Mouse (Mus musculus): ENCODE data around the gene Prkaa2.

The Prkaa2 gene

GRCm38 (mm10) chr4:105109199-105109989 lies at the start of gene Prkaa2:
Prkaa2 (minus strand) TSS chr4:105109890.
- DNase-seq (ENCODE audit: low read depth, low spot score): peak; percentile 46

GRCm38 (mm10) chr4:105159531-105159870 lies 49.8 kb upstream of the Prkaa2 start:
- no peak for DNase-seq (ENCODE audit: low read depth, low spot score)

- peak; percentile 66 for DNase-seq (ENCODE audit: low read depth, low spot score)
Measured at GRCm38 (mm10) chr4:105158651-105159530, 49.2 kb upstream of the Prkaa2 start.

GRCm38 (mm10) chr4:105158169-105158555 lies 48.5 kb upstream of the Prkaa2 start:
- peak; percentile 57 for DNase-seq (ENCODE audit: low read depth, low spot score)

DNA sequence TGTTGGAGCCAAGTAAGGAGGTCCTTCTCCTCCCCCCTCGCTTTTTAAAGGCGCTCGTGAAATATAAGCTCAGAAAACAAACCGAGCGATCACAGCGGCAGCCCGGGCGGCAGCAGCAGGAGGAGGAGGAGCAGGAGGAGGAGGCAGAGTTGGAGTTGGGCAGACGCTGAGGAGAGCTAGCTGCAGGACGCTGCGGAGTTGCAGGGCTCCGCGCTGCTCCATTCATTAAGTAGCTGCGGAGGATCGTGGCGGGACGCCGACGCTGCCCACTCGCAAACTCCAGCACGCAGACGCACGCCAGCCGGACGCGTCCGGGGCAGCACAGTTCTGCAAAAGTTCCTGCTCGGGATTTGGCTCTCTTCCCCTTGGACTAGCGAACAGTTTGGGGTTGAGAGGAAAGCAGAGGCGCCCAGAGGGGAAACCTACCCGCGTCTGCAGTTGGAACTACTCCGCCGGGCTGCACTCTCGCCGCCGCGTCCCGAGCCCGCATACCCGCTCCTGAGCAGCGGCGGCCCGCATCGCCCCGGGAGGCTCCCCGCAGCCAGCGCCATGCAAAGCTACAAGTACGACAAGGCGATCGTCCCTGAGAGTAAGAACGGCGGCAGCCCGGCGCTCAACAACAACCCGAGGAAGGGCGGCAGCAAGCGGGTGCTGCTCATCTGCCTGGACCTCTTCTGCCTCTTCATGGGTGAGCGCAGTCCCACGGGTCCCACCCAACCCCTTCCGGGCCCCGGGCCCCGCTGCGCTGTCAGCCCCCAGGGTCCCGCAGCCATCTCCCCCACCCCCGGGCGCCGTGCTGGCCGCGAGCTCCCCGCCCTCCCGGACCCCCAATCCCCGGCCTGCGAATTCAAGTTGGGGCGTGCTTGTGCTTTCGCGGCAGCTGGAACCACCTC lies 47.8 kb upstream of the Prkaa2 start, which contains the start of gene Plpp3:
TSS of gene Plpp3 (plus strand) at position 72 of the 893 bp plus-strand sequence.
- DNase-seq (ENCODE audit: low read depth, low spot score): peak; percentile 72

- no peak for DNase-seq (ENCODE audit: low read depth, low spot score)
Measured at GRCm38 (mm10) chr4:105156955-105157275, 47.2 kb upstream of the Prkaa2 start.

DNA sequence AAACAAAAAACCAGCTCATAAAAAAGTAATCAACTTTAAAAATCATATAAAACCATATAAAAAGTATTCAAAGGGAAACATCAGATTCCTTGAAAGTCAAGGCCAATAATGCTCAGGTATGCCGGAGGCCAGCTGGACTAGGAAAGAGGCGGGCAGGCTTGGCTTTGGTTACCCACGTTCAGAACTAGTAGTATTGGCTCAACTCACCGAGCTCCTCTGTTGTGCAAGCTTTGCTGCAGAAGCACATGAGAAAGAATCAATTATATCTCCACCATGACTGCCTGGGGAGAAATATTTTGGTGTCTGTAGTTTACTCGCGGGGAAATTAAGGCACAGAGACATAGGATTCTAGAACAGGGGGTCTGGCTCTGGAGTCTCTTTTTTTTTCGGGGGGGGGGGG lies 46.6 kb upstream of the Prkaa2 start:
- DNase-seq (ENCODE audit: low read depth, low spot score): no peak

DNA sequence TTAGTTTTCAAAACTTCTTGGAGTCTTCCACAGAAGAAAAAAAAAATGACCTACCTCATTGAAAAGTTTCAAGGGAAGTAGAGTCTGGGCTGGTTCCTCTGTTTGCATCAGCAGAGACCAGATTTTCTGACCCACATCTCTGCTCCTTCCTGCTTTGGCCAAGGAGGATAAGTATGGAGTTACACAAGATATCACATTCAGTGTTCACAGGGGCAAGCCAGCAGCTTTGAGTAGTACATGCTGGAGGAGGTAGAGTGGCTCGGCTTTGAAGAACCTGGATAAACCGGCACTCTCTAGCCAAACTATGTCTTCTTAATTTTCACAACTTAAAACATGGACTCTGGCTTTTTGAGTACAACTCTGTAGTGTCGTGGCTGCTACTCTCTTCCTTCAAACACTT lies 43.5 kb upstream of the Prkaa2 start:
- no peak for DNase-seq (ENCODE audit: low read depth, low spot score)

- DNase-seq (ENCODE audit: low read depth, low spot score): peak; percentile 85
Measured at GRCm38 (mm10) chr4:105151911-105152690, 42.4 kb upstream of the Prkaa2 start.

DNA sequence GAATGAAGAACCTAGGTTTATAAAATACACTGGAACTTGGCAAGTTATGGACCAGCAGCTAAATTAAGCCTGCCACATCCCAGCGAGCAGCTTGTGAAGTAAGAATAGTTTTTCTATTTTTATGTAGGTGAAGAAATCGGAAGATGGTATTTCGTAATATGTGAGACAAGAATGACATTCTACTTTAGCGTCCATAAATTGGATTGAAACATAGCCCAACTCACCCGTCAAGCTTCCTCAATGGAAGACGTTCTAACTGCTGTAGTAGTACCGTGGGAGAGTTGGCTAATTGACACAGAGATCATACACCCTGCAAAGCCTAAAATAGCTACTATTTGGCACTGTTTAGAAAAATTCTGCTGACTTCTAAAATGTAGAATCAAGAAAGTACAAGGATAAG lies 39.8 kb upstream of the Prkaa2 start:
- no peak for DNase-seq (ENCODE audit: low read depth, low spot score)

DNA sequence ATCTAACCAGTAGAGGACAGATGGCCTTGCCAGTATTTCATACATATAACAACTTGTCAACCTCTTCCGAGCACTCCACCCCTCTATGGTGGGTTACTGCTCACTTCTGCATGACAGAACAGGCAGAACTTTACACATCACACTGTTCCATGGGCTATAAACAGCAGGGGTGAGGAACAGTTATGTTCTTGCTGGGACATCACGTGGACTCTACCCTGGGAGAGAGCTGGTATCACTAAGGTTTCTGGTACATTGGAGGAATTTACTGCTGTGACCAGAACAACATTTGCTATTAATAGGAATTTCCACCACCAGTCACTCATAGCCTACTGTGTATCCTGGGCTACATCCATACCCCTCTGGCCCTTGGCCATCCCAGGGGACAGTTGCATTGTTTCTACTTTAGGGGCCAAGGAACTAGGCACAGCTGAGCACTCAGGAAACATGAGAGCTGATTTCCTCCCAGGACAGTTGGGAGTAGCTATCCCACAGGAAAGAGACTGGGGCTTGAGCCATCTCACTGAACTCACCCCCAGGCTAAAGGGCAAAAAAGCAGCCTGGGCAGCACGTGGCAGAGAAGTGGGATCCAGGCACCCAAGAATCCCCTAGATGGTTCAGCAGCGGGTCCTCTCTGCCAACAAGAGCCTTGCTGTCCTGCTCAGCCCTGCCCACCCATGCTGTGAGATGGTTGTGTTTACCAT lies 23.8 kb upstream of the Prkaa2 start:
- DNase-seq (ENCODE audit: low read depth, low spot score): no peak

DNA sequence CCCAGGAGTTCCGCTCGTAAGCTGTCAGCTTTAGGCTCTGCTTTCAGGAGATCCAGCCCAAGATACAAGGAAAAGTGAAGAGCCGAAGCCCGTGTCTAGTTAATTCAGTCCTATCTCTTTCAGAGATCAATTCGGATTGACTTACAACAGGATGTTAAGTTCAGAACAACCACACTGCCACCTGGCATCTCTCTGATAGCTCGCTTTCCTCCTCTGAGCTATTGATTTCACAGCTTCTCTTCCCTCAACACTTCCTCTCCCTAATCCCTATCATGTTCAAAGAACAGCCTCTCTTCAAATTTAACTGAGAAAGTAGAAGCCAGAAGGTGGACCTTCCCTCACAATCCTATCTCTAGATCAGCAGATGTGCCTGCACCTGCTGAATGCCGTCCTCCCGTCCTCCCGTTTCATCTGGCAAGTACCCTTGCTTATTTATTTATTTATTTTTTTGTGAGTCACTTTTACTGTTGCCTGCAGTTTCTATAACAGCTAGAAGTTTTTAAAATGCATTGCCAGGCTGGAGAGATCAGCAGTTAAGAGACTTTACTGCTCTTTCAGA lies 22.1 kb upstream of the Prkaa2 start:
- DNase-seq (ENCODE audit: low read depth, low spot score): no peak

GRCm38 (mm10) chr4:105129212-105129611 lies 19.5 kb upstream of the Prkaa2 start:
- no peak for DNase-seq (ENCODE audit: low read depth, low spot score)

GRCm38 (mm10) chr4:105122429-105122828 lies 12.7 kb upstream of the Prkaa2 start:
- peak; percentile 81 for DNase-seq (ENCODE audit: low read depth, low spot score)

DNA sequence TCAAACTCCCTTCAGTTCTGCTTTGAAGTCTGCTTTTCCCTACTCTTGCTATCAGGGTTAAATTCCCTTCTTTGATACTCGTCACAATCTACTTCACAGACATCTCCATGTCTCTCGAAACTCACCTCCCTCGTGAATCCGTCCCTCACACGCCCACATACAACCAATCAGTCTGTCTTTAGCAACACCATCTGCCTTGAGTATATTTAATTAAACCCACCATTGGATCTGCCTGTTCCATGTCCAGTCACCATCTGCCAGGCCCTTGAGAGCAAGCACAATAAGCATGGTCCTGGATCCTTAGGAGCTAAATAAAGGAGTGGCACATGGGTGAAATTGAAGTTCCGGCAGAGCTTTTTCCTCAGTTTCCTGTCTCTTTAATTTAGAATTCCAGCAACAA lies 11.4 kb upstream of the Prkaa2 start:
- no peak for DNase-seq (ENCODE audit: low read depth, low spot score)

DNA sequence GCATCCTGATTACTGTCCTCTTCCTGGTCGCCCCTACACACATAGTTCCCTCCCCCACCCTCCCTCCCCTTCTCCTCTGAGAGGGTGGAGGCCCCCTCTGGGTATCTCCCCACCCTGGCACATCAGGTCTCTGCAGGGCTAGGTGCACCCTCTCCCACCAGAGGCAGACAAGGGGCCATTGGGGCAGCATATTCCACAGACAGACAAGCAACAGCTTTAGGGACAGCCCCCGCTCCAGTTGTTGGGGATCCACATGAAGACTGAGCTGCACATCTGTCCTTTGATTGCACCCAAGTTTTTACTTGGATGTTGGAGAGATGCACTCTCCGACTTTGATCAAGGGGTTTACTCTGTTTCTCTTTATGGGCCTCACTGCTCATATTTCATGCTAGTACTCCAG lies 3.8 kb upstream of the Prkaa2 start:
- no peak for DNase-seq (ENCODE audit: low read depth, low spot score)

GRCm38 (mm10) chr4:105113042-105113441 lies 3.4 kb upstream of the Prkaa2 start:
- no peak for DNase-seq (ENCODE audit: low read depth, low spot score)

DNA sequence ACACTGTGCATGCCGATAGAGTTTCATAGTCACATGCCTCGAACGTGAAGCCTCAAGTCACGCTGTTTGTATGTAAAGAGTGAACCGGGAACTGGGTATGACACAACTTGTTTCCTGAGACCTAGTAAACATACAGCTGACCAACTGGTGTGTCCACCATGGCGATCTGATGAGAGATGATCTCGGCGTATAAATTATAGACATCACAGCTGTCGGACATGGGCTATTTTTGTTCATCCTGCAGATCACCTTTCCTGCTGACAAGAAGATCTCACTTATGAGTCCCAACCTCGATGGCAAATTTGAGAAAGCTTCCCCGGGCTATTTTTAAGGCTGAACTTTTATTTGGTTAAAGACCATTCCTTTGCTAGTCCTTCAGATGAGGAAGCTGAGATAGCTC lies 2.1 kb upstream of the Prkaa2 start:
- no peak for DNase-seq (ENCODE audit: low read depth, low spot score)

DNA sequence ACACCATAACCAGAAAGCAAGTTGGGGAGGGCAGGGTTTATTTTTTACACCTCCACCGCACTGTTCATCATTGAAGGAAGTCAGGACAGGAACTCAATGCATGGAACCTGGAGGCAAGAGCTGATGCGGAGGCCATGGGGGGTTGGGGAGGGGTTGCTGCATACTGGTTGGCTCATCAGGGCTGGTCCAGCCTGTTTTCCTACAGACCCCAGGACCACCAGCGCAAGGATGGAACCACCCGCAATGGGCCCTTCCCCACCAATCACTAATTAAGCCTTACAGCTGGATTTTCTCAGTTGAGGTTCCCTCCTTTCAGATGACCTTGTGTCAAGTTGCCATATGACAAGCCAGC lies 970 bp upstream of the Prkaa2 start:
- DNase-seq (ENCODE audit: low read depth, low spot score): no peak

DNA sequence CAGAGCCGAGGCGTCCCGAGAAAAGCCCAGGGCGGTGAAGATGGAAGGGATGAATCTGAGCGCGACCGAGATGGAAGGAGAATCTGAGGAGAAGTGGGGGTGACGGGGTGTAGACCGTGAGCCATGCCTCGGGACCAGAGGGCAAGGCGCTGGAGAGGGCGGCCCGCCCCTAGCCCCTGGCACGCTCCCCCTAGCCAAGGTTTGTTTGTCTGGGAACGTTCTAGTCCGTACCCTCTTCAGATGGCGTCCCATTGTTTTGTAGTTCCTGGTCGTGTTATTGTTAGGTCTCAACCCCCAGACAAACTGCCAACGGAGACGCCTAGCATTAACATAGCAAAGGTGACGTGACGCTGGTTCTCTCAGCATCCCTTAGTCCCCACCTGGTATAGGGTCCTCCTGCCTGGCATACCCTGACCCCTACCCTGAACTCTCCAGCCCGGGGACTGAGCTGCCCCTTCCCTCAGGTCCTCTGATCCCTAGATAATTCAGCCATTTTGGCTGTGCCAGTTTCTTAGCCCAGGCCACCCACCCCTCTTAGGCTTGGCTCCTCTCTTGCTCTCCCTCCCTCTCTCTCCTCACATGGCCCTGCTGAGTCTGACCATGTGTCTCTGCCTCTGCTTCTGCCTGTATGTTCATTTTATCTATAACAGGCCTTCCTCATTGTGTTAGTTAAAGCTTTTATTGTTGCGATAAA lies 447 bp upstream of the Prkaa2 start:
- peak; percentile 30 for DNase-seq (ENCODE audit: low read depth, low spot score)

Data from ES-CJ7 (cell line).